8 mouse cellular contexts compared by ENCODE assay signal in genomic region chr6:119389089-119389488, GRCm38 (mm10). TPM values are rescaled to one million over a fixed set of nuclear protein-coding genes. Genes with fewer than 3 reads are reported as not detected.
DNase-seq lines count a peak whose midpoint lies in the region; ATAC-seq and TF ChIP-seq lines count a peak whose summit lies in the region.

No protein-coding gene starts in this region.

- TF ChIP-seq POLR2A in embryonic fibroblast, embryonic 13.5 days (IDR thresholded peaks at IDR 0.05; ENCODE audit: low read depth, low read length): no peak

- 18% methylated on average over 10 of the region's 10 CpGs for WGBS in lung, embryonic 14.5 days
- WGBS in limb, embryonic 11.5 days: 31% methylated on average over 10 of the region's 10 CpGs
- 17% methylated on average over 10 of the region's 10 CpGs for WGBS in neural tube, embryonic 15.5 days

- TF ChIP-seq CTCF in lung, embryonic 14.5 days (IDR thresholded peaks at IDR 0.05; ENCODE audit: low read depth): no peak
- no peak for TF ChIP-seq CTCF in embryonic fibroblast, embryonic 13.5 days (IDR thresholded peaks at IDR 0.05; ENCODE audit: borderline replicate concordance, insufficient read depth, low read length)

- H3K9ac ChIP-seq in lung, embryonic 14.5 days: peak overlapping the region; percentile 87
- H3K9ac ChIP-seq in limb, embryonic 11.5 days (ENCODE audit: low read length): peak overlapping the region; percentile 81
- H3K9ac ChIP-seq in neural tube, embryonic 15.5 days (replicated peaks): peak overlapping the region; percentile 51

- peak overlapping the region; percentile 92 for H3K27ac ChIP-seq in lung, embryonic 14.5 days (ENCODE audit: low read depth)
- no peak overlapping the region for H3K27ac ChIP-seq in embryonic fibroblast, embryonic 13.5 days (ENCODE audit: insufficient read depth, low read length)
- H3K27ac ChIP-seq in limb, embryonic 11.5 days (replicated peaks; ENCODE audit: low read depth, low read length): no peak overlapping the region
- peak overlapping the region; percentile 86 for H3K27ac ChIP-seq in neural tube, embryonic 15.5 days (replicated peaks)

- H3K9me3 ChIP-seq in lung, embryonic 14.5 days (ENCODE audit: low read depth, low read length): no peaks in the 10 kb centered on the region
- H3K9me3 ChIP-seq in limb, embryonic 11.5 days (ENCODE audit: control insufficient read depth, low read length): no peaks in the 10 kb centered on the region
- no peaks in the 10 kb centered on the region for H3K9me3 ChIP-seq in neural tube, embryonic 15.5 days (replicated peaks)

- ATAC-seq in lung, embryonic 14.5 days (ENCODE audit: insufficient read depth): no peak
- ATAC-seq in limb, embryonic 11.5 days (ENCODE audit: insufficient number of reproducible peaks, low FRiP score, low TSS enrichment, low read depth): 0 out of 2 replicates have a peak, but pooled peaks have one; percentile 8
- ATAC-seq in neural tube, embryonic 15.5 days (ENCODE audit: low FRiP score): no peak; the same call in none of the 2 replicates

- peak overlapping the region; percentile 81 for H3K4me3 ChIP-seq in lung, embryonic 14.5 days (ENCODE audit: low read depth, low read length)
- peak overlapping the region; percentile 68 for H3K4me3 ChIP-seq in embryonic fibroblast, embryonic 13.5 days (ENCODE audit: insufficient read depth, low read length)
- H3K4me3 ChIP-seq in limb, embryonic 11.5 days (ENCODE audit: low read depth, low read length): peak overlapping the region; percentile 73
- H3K4me3 ChIP-seq in neural tube, embryonic 15.5 days (replicated peaks): peak overlapping the region; percentile 80

- H3K4me2 ChIP-seq in lung, embryonic 14.5 days: peak overlapping the region; percentile 89
- H3K4me2 ChIP-seq in limb, embryonic 11.5 days (ENCODE audit: low read depth, severe bottlenecking): peak overlapping the region; percentile 36
- H3K4me2 ChIP-seq in neural tube, embryonic 15.5 days: peak overlapping the region; percentile 57

- H3K27me3 ChIP-seq in lung, embryonic 14.5 days (ENCODE audit: insufficient read depth, low read length): no peaks in the 10 kb centered on the region
- H3K27me3 ChIP-seq in limb, embryonic 11.5 days (ENCODE audit: control insufficient read depth, insufficient read depth, low read length): no peaks in the 10 kb centered on the region
- no peaks in the 10 kb centered on the region for H3K27me3 ChIP-seq in neural tube, embryonic 15.5 days (replicated peaks)

- peak; percentile 40 for DNase-seq in lung, embryonic 14.5 days
- no peak for DNase-seq in lung, postnatal 14 days
- DNase-seq in limb, embryonic 11.5 days (ENCODE audit: low spot score): no peak
- DNase-seq in c-Kit-positive CD71-positive TER-119-positive erythroid progenitor cells, embryonic 14.5 days (ENCODE audit: low spot score): no peak
- no peak for DNase-seq in layer of hippocampus, postnatal 14 days (ENCODE audit: low spot score in 2 of 2)
- no peak for DNase-seq in thymus, postnatal 36 days

- no peaks in the 10 kb centered on the region for H3K36me3 ChIP-seq in lung, embryonic 14.5 days (ENCODE audit: insufficient read depth)
- no peaks in the 10 kb centered on the region for H3K36me3 ChIP-seq in limb, embryonic 11.5 days (ENCODE audit: control insufficient read depth, insufficient read depth, low read length)
- H3K36me3 ChIP-seq in neural tube, embryonic 15.5 days: no peaks in the 10 kb centered on the region

- peaks cover 7% of the 10 kb centered on the region; the same call in 1 of the 2 replicates for H3K4me1 ChIP-seq in lung, embryonic 14.5 days (ENCODE audit: insufficient read depth)
- peaks cover 6% of the 10 kb centered on the region for H3K4me1 ChIP-seq in embryonic fibroblast, embryonic 13.5 days (ENCODE audit: control insufficient read depth, insufficient read depth, low read length)
- 0 out of 2 replicates have a peak, but pooled peaks cover 2% of the 10 kb centered on the region for H3K4me1 ChIP-seq in limb, embryonic 11.5 days (ENCODE audit: control insufficient read depth, insufficient read depth, low read length)
- peaks cover 33% of the 10 kb centered on the region for H3K4me1 ChIP-seq in neural tube, embryonic 15.5 days

RNA-seq across cellular contexts. Expression of gene Adipor2, which starts 28.4 kb away (rescaled TPM):
- 28.1 and 29.0 TPM in 2 replicates for polyA plus RNA-seq in lung, embryonic 14.5 days (2014; fragmentation: Nextera tagmentation; extraction: Ambion mirVana)
- 38.2 and 42.8 TPM in 2 replicates for polyA plus RNA-seq in embryonic fibroblast, embryonic 13.5 days (2011; ENCODE audit: insufficient read length, low read depth, missing spikeins)
- 14.2 and 18.7 TPM in 2 replicates for polyA plus RNA-seq in limb, embryonic 11.5 days (2014; fragmentation: Nextera tagmentation; extraction: Ambion mirVana)
- 35.3 and 42.0 TPM in 2 replicates for polyA plus RNA-seq in neural tube, embryonic 15.5 days (2015; fragmentation: Nextera tagmentation; extraction: Ambion mirVana)
- total RNA-seq in layer of hippocampus, postnatal 14 days (2021): 10 to 100 TPM; 41.2 to 41.6 TPM

RNA-seq across cellular contexts. Expression of gene Lrtm2, which starts 58.5 kb away (rescaled TPM):
- 0.05 and 0.16 TPM in 2 replicates for polyA plus RNA-seq in lung, embryonic 14.5 days (2014; fragmentation: Nextera tagmentation; extraction: Ambion mirVana)
- not detected in 2 replicates for polyA plus RNA-seq in embryonic fibroblast, embryonic 13.5 days (2011; ENCODE audit: insufficient read length, low read depth, missing spikeins)
- polyA plus RNA-seq in limb, embryonic 11.5 days (2014; fragmentation: Nextera tagmentation; extraction: Ambion mirVana): not detected in 2 replicates
- polyA plus RNA-seq in neural tube, embryonic 15.5 days (2015; fragmentation: Nextera tagmentation; extraction: Ambion mirVana): 12.4 and 15.0 TPM in 2 replicates
- total RNA-seq in layer of hippocampus, postnatal 14 days (2021): 10 to 100 TPM; 23.9 to 29.7 TPM

Comparison
In these comparisons a context has a peak if more than half of its experiments do, and no peak if none do; other contexts are left out.
1. H3K27ac ChIP-seq: peak in lung, embryonic 14.5 days (single experiment) and neural tube, embryonic 15.5 days (single experiment); none in embryonic fibroblast, embryonic 13.5 days (single experiment) and limb, embryonic 11.5 days (single experiment).
2. H3K4me2 ChIP-seq: peak in every context shown above with its lines; median percentile 89 in lung, embryonic 14.5 days; 57 in neural tube, embryonic 15.5 days; 36 in limb, embryonic 11.5 days.
3. RNA of gene Lrtm2, which starts 58.5 kb away (polyA plus RNA-seq): 12.4 to 15.0 TPM in neural tube, embryonic 15.5 days; 0.05 to 0.16 TPM in lung, embryonic 14.5 days, not detected in embryonic fibroblast, embryonic 13.5 days and not detected in limb, embryonic 11.5 days; every median in the first group is over 10 times any median in the second.
4. Peak in every context shown above with its lines, with median percentiles within 50 percentile points of each other: H3K4me3 ChIP-seq and H3K9ac ChIP-seq.